Mouse (Mus musculus) layer of hippocampus, adult 8-10 months (tissue): Measurements from ENCODE around the gene Dpm1. TPM values are rescaled to one million over a fixed set of nuclear protein-coding genes. Genes with fewer than 3 reads are reported as not detected.

Experiments
- DNase-seq, 2 experiments: peaks; one replicate each; pipeline ENCODE4 v3.0.0; 2022; ENCODE audit warnings: low spot score in 2 of 2
- total RNA-seq, 4 experiments: library from RNA; stranded (reverse); gene quantifications; 2 replicates each; pipeline ENCODE4 v1.2.4; 2022

Dpm1 gene
- 10 to 100 TPM; 48.8 to 66.4 (median 52.7) TPM for total RNA-seq

GRCm38 (mm10) chr2:168230026-168230728 lies at the start of gene Dpm1, which contains the start of the genes Gm20716 and Mocs3:
Gene Dpm1, minus strand, starts transcription at chr2:168230591.
Gene Gm20716, minus strand, starts transcription at chr2:168230364.
Gene Mocs3, plus strand, starts transcription at chr2:168230622.
- peak; percentile 88 to 92 for DNase-seq

DNA sequence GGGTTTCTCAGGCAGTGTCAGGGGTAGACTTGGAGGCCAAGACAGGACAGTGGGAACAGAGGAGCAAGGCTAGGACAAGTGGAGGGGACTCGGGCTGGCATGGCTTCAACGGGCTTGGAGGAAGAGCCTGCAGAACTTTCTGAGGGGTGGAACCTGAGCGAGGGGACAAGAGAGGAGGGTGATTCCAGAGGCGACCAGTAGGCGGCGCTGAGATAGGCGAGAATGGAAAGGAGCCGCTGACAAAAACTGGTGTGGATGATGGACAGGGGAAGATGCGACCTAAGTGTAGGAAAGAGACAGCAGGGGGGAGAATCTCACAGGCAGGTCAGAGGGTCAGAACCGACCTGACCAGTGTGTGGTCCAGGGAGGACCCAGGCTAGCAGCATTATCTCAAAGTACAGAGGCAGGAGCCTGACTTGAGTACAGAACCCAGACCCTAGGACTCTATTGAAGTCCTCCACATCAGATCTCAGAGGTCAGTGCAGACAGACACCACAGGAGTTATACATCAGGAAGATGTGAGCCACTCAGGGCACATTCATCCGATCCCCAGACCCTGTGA lies 44.1 kb upstream of the Dpm1 start:
- DNase-seq = peak; percentile 48 to 68

- no peak for DNase-seq
Measured at GRCm38 (mm10) chr2:168273387-168273786, 43.0 kb upstream of the Dpm1 start.

- no peak for DNase-seq
Measured at GRCm38 (mm10) chr2:168268033-168268432, 37.6 kb upstream of the Dpm1 start.

DNA sequence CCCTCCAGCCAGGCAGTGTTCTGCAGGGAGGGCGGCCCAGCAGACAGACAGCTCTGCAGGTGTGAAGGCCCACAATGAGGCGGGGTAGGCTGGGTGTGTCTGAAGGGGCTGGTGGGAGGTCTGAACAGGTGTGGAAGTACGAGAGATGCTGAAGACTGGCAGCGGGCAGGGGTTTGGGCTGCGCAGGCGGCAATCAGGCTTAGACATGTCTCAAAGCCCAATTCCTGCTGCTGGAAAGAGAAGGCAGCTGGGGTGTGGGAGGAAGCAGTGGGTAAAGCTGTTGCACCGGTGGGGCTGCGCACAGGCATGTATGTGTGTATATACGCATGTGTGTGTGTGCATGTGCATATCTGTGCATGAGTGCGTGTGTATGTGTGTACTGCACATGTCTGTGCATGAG lies 30.5 kb upstream of the Dpm1 start:
- DNase-seq = peak; percentile 78

- no peak for DNase-seq
Measured at GRCm38 (mm10) chr2:168260124-168260523, 29.7 kb upstream of the Dpm1 start.

DNA sequence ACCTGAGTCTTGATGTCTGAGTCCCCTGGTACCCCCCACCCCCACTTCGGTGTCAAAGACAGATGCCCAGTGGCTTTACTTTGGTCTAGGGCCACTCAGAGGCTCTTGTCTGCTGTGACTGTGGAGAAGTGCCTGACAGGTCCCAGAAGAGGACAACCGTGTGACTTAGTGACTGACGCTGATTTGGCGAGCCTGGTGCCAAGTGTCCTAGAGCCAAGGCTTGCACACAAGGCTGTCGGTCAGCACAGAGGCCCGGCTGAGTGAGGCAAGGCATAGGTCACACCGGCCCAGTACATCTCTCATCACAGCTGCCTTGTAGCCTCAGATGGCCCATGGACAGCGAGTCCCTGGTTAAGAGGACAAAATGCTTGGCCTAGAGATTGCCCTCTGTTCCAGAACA lies 28.7 kb upstream of the Dpm1 start:
- DNase-seq = no peak

- no peak for DNase-seq
Measured at GRCm38 (mm10) chr2:168257188-168257587, 26.8 kb upstream of the Dpm1 start.

GRCm38 (mm10) chr2:168256506-168256905 lies 26.1 kb upstream of the Dpm1 start:
- DNase-seq = no peak

- DNase-seq = no peak
Measured at GRCm38 (mm10) chr2:168253822-168254221, 23.4 kb upstream of the Dpm1 start.

DNA sequence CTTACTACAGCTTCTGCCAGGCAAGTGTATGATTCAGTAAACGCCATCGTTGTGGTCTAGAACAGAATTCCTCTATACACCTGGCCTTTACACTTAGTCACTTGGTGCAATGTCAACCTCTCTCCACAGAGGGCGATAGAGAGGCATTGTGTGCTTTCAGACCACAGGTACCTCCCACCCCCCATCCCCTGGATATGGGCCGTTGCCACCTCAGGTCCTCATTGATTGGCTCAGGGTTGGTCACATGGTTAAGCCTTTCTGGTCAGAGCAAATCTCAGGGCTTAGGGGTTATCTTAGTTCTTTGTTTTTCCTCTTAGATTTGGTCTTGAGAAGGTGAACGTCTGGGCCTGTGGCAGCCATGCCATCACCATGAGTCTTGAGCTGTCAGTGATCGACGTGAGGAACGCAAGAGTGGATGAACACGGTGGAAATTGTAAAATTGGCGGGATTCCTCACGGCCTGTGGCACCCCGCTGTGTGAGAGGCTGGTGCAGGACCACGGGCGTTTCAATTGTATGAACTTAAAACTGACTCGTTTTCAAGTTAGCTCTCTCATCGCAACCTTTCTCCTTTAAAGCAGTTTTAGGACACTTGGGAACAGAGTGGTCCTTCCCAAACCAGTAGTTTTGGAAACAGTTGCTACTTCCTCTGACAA lies 22.4 kb upstream of the Dpm1 start:
- DNase-seq = no peak

DNA sequence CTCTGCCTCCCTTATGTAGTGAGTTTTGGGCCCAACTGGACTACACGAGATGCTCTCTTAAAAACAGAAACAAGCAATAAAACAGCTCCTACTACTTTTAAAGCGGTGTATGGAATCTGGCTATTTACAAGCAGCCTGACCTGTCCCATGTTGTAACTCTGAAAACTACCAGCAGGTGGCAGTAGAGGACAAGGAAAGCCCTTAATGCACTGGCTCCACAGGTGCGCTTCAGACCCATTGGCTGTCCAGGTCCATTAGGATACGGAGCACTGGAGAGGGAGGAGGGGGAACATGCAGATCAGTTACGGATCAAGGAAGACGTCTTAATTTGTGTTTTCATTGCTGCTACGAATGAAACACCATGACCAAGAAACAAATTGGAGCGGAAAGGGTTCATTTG lies 19.9 kb upstream of the Dpm1 start:
- peak; percentile 71 to 91 for DNase-seq

DNA sequence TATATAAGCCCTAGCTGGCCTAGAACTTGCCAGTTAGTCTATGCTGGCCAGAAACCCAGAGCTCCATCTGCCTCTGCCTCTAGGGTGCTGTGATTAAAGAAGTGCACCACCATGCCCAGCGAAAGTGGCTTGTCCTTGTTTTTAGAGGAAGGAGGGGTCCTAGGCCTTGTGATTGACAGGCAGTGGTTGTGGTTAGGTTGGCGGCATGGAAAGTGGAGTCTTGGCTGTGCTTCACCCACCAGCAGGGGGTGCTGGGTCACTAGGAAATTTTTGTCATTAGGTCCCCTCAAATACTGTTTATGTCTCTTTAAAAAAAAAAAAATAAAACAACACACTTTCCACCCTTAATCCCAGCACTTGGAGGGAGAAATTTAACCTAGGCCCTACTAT lies 18.5 kb upstream of the Dpm1 start:
- no peak for DNase-seq

GRCm38 (mm10) chr2:168248167-168248855 lies 17.9 kb upstream of the Dpm1 start:
- no peak for DNase-seq

DNA sequence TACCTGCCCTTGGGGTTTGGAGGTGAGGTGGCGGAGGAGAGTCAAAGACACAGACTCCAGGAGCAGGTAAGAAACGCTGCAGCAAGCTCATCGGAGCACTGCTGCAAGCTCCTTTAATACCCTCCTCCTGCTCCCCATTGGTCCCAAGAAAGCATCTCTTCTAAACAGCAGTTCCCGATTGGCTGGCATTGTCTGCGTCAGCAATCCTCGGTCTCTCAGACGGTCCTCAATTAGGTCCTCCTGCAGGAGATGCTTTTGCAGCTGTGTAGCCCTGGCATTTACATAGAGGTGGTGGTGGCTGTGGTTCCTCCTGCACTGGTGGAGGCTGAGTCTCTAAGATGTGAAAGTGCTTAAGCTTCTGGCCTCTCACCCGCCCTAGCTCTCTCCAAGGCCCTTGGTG lies 15.2 kb upstream of the Dpm1 start:
- DNase-seq = no peak

GRCm38 (mm10) chr2:168243278-168243677 lies 12.9 kb upstream of the Dpm1 start:
- no peak for DNase-seq

- no peak for DNase-seq
Measured at GRCm38 (mm10) chr2:168242841-168243240, 12.4 kb upstream of the Dpm1 start.

DNA sequence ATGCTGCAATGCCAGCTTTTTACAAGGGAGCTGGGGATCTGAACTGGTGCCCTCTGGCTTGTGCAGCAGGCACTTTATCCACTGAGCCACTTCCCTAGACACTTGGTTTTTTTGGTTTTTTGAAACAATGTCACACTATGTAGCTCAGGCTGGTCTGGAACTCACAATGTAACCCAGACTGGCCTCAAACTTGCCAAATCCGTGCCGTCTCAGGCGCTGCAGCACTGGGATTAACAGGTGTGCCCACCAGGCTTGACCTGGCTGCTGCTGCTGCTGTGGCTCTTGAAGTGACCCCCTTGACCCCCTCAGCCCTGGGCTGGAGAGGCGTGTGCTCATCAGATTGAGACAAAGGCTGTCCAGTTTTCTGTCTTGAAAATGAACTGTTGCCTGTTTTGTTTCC lies 7.9 kb upstream of the Dpm1 start:
- no peak for DNase-seq

DNA sequence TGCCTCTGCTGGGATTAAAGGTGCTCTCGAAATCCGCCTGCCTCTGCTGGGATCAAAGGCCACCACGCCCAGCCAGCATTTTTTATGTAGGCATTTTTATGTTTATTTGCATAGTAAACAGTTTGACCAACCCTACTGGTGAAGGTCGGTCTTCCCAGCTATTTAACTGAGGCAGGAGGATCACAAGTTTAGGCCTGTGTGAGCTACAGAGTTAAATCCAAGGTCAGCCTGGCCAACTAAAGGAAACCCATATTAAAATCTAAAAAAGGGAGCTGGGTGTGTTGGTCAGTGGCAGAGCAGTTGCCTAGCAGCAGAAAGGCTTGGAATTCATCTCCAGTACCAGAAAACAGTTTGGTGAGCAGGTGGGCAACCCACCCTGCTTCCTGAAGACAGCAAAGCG lies 2.9 kb upstream of the Dpm1 start:
- DNase-seq = no peak

DNA sequence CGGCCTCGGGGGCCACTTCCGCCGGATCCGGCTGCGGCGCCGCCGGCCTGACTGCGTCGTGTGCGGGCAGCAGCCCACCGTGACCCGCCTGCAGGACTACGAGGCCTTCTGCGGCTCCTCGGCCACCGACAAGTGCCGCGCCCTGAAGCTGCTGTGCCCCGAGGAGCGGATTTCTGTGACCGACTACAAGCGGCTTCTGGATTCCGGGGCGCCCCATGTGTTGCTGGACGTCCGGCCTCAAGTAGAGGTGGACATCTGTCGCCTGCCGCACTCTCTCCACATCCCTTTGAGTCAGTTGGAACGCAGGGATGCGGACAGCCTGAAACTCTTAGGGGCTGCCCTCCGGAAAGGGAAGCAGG lies 1.1 kb upstream of the Dpm1 start:
- no peak for DNase-seq

DNA sequence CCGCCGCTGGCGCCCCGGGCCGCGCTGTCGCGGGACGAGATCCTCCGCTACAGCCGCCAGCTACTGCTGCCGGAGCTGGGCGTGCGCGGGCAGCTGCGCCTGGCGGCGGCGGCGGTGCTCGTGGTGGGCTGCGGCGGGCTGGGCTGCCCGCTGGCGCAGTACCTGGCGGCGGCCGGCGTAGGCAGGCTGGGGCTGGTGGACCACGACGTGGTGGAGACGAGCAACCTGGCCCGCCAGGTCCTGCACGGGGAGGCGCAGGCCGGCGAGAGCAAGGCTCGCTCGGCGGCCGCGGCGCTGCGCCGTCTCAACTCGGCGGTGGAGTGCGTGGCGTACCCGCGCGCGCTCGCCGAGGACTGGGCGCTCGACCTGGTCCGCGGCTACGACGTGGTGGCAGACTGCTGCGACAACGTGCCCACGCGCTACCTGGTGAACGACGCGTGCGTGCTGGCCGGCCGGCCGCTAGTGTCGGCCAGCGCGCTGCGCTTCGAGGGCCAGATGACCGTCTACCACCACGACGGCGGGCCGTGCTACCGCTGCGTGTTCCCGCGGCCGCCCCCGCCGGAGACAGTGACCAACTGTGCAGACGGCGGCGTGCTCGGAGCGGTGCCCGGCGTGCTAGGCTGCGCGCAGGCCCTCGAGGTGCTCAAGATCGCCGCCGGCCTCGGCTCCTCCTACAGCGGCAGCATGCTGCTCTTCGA lies 531 bp upstream of the Dpm1 start:
- DNase-seq = peak in 1 of 2 experiments; percentile 14
